Mouse (Mus musculus): ENCODE measurements around the gene Hpn. TPM values are rescaled to one million over a fixed set of nuclear protein-coding genes. Genes with fewer than 3 reads are reported as not detected.

Gene Hpn
- total RNA-seq, 2 experiments from 2014 or later, result 14.0 to 15.9 TPM

DNA sequence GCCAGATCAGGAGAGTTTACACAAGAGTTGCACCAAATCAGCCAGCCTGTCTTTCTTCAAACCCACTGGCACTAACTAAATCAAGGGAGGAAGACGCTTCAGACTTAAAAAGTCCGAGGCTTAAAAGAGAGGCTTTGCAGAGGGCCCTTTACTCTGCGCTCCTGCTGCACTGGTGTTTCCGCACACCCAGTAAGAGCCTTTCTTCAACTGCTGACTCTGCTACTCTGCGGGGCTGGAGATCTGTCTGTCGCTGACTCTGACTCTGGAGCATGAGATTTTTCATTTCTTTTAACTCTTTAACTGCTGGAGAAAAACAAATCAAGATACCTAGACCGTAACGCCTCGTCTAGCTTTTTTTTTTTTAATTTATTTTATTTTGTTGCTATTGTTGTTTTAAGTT lies 30.9 kb downstream of the Hpn start:
- no peak for TF ChIP-seq CTCF (IDR thresholded peaks at IDR 0.05)
- peak overlapping the region; percentile 95 for H3K27ac ChIP-seq

DNA sequence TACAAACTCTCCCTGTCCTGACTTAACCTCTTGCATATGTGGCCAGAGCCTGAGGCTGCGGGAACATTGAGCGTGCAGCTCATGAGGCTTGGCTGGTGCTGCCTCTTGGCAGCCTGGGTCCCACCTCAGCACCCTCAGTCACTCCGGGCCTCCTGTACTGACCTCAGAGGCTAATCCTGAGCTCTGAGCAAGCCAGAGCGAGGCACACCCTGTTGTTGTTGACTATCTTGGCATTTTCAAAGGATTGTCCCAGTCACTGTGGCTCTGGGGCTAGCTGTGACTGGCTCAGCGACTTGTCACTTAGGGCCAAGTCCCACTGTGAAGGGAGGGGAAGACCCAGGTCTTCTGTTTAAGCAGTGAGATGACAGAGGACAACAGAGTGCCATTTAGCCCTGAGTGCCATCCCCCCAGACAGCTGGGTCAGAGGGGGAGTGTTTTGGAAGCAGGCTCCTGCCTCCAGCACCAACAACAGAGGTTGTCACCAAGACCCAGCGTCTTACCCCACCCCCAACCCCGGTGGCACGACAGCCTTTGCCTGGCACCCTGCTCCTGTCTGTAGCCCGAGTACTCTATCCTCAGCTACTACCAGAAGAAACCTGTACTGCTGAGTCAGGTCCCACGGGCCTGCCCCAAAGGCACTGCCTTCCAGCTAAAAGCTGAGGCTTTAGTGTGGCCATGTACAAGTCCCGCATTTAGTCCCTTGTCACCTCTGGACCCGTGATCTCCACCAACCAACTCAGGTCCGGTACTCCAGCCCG lies 32.1 kb downstream of the Hpn start:
- H3K4me3 ChIP-seq, result peak overlapping the region; percentile 15
- intact Hi-C loops (cut with DNase I), result no loop called here
- peak overlapping the region; percentile 95 for H3K27ac ChIP-seq
- TF ChIP-seq CTCF (IDR thresholded peaks at IDR 0.05), result no peak
- DNase-seq, result peak; percentile 92

More for the DNA sequence above, 30.9 kb downstream of the Hpn start:
- intact Hi-C loops (cut with DNase I), result no loop called here
- H3K4me3 ChIP-seq, result no peak overlapping the region
- DNase-seq, result no peak

DNA sequence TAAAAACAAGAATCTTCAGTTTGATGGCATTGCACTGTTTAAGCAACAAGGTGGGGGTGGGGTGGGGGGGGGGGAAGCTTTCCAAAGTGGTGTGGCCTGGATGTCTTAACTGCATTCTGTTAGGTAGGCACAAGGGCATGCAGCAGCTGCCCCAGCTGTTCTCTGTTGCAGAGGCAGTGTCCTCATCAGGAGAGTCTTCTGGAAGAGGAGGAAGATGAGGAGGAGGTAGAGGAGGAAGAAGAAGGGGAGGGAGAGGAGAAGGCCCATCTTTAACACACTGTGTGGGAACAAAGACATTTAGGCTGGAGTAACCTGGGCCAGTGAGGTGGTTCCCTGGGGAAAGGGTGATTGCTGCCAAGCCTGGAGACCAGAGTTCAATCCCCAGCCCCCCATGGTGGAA lies 33.0 kb downstream of the Hpn start:
- intact Hi-C loops (cut with DNase I), result no loop called here
- TF ChIP-seq CTCF (IDR thresholded peaks at IDR 0.05), result no peak
- DNase-seq, result no peak
- H3K4me3 ChIP-seq, result no peak overlapping the region
- peak overlapping the region; percentile 95 for H3K27ac ChIP-seq

GRCm38 (mm10) chr7:31081106-31081505 lies 34.0 kb downstream of the Hpn start:
- Histone ChIP-seq H3K27ac (peak overlapping the region; percentile 95), H3K4me3 (no peak overlapping the region)
- intact Hi-C loops (cut with DNase I), result no loop called here
- no peak for TF ChIP-seq CTCF (IDR thresholded peaks at IDR 0.05)
- no peak for DNase-seq

GRCm38 (mm10) chr7:31080611-31081010 lies 34.5 kb downstream of the Hpn start:
- Histone ChIP-seq H3K27ac (peak overlapping the region; percentile 95), H3K4me3 (no peak overlapping the region)
- no peak for DNase-seq
- intact Hi-C loops (cut with DNase I), result no loop called here
- TF ChIP-seq CTCF (IDR thresholded peaks at IDR 0.05), result no peak

DNA sequence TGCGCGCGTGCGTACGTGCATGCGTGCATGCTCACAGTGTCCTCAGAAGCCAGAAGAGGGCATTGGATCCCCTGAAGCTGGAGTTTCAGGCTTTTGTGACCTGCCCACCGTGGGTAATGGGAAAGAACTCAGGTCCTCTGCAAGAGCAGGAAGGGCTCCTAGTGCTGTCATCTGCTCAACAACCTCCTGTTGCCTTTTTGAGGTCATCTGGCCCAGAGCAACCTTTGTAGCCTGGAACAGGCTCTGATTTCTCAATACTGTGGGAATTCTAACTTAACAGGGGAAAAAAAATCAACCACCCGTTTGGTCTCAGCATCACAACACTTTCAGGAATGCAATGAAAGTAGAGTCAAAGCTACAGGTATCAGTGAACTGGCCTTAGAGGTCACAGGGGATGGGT lies 35.4 kb downstream of the Hpn start:
- peak overlapping the region; percentile 95; the same call in 1 of the 2 replicates for H3K27ac ChIP-seq
- intact Hi-C loops (cut with DNase I), result loop anchor here (2.0 kb wide), 2 partner anchors 15 to 21 kb away; partner anchors contain the start of gene Lgi4
- DNase-seq, result no peak
- no peak overlapping the region for H3K4me3 ChIP-seq
- TF ChIP-seq CTCF (IDR thresholded peaks at IDR 0.05), result no peak

DNA sequence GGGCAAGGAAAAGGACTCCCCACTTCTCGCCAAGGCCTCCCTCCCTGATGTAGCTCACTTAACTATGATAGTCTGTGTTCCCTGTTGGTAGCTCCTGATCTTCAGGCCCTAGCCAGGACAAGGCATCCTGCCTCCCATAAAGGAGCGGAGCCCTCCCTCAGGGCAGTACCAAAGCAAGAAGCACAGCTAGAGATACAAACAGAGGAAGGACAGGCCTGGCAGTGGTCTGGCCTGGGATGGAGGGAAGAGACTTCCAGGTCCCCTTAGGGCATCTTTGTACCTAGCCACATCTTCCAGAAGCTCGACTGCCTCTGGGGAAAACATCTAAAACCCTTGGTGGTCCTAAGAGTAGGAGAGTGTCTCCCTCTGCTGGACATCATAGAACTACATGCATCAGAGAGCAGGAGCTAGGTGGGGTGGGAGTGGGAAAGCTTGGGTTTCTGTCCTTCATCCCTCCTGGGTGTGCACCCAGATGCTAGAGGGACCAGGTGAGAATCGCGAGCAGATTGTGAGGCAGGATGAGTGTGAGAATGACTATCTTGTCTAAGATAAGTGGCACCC lies 37.1 kb downstream of the Hpn start:
- no peak for DNase-seq
- TF ChIP-seq CTCF (IDR thresholded peaks at IDR 0.05), result peak; percentile 76

GRCm38 (mm10) chr7:31077470-31077869 lies 37.6 kb downstream of the Hpn start:
- DNase-seq, result no peak
- intact Hi-C loops (cut with DNase I), result no loop called here
- TF ChIP-seq CTCF (IDR thresholded peaks at IDR 0.05), result no peak
- Histone ChIP-seq H3K27ac (peak overlapping the region; percentile 57), H3K4me3 (no peak overlapping the region)

More for the DNA sequence above, 37.1 kb downstream of the Hpn start:
- intact Hi-C loops (cut with DNase I), result loop anchor here (2.0 kb wide), 2 partner anchors 17 to 19 kb away; partner anchors contain the start of gene Lgi4
- H3K27ac ChIP-seq, result peak overlapping the region; percentile 57
- no peak overlapping the region for H3K4me3 ChIP-seq

DNA sequence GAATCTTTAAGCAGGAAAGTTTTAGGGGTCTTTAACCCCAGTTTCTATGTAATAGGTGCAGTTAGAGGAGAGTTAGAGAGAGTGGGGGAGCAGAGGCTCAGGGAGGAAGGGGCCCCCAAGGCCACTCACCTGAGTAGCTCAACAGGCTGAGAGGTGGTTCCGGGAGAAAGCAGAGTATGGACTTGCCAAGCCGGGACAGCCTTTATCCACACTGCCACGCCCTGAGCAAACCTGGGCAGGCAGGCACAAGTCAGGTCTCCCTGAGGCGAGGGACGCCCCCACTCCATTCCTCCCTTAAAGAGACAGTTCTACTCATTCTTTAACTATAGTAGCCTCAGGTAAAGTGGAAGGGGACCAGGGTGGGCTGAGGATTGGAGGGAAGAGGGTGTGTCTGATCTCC lies 38.6 kb downstream of the Hpn start, which contains the start of gene Fxyd3:
Gene Fxyd3 (minus strand): TSS at position 213 of the 400 bp plus-strand sequence.
- no peak for DNase-seq
- no peak for TF ChIP-seq CTCF (IDR thresholded peaks at IDR 0.05)
- Histone ChIP-seq H3K4me3 (no peak within 1 kb of the TSS), H3K27ac (peak within 1 kb of the TSS; percentile 57)
- intact Hi-C loops (cut with DNase I), result no loop called here

GRCm38 (mm10) chr7:31074713-31075069 lies 40.4 kb downstream of the Hpn start:
- no peak overlapping the region for H3K4me3 ChIP-seq
- no peak for DNase-seq
- intact Hi-C loops (cut with DNase I), result no loop called here
- no peak for TF ChIP-seq CTCF (IDR thresholded peaks at IDR 0.05)
- H3K27ac ChIP-seq, result no peak overlapping the region

DNA sequence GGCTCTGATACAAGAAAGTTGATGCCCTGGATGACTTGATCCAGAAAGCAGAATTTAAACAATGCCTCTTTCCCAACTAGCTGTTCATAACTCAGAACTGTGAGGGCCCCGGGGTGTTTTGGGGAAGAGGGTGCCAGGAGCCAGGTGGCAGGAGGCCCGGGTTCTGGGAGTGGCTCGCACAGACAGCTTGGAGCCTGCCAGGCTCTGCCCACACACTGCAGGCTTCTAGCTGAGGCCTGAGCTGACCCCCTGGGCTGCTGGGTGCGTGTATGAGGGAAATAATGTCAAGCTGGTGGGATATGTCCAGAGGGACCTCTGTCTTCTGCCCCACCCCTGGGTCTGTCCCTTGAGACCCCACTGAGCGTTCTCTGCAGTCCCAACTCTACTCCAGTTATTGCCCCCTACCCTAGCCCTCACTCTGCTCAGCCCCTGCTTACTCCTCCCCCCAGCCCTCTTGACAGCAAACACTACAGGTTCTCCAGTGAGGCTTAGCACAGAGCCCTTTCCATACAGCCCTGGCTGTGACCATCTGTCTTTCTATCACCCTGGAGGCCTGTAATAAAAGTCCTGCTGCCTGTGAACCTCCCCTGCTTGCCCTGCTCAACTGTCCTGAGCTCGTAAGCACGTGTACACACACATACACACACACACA lies 40.9 kb downstream of the Hpn start:
- Histone ChIP-seq H3K4me3 (no peak overlapping the region), H3K27ac (peak overlapping the region; percentile 51)
- intact Hi-C loops (cut with DNase I), result no loop called here
- peak; percentile 49 for DNase-seq
- TF ChIP-seq CTCF (IDR thresholded peaks at IDR 0.05), result no peak

GRCm38 (mm10) chr7:31073546-31073945 lies 41.5 kb downstream of the Hpn start:
- no peak overlapping the region for H3K4me3 ChIP-seq
- intact Hi-C loops (cut with DNase I), result no loop called here
- H3K27ac ChIP-seq, result peak overlapping the region; percentile 38; the same call in 1 of the 2 replicates
- DNase-seq, result no peak
- TF ChIP-seq CTCF (IDR thresholded peaks at IDR 0.05), result no peak

- DNase-seq, result no peak
- intact Hi-C loops (cut with DNase I), result no loop called here
- Histone ChIP-seq H3K4me3 (no peak overlapping the region), H3K27ac (no peak overlapping the region; the same call in 1 of the 2 replicates)
- TF ChIP-seq CTCF (IDR thresholded peaks at IDR 0.05), result no peak
Measured at GRCm38 (mm10) chr7:31072326-31072725, 42.8 kb downstream of the Hpn start.
